In the genomic region with DNA sequence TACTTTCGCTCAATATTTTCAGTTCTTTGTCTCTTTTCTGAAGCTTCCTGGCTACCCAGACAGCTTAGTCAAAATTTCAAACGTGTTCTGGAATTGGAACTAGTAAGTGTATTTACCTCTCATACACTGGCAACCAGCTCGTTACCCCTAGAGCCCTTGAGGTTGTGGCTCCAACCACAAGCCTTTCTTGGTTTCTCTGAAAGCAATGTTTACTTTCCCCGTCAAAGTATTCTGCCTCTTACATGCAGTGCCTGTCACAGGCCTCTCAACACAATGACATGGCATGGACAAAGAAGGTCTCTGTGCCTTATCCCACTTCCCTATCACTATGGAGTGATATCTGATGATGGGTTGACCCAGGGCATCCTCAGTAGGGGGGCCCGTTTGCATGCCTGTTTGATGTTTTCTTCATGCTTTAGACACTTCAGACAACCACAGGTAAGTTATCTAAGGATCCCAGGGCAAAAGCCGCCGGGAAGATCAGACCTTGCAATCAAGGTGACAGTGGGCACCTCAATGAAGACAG, we compare ENCODE assay signal across 8 mouse cellular contexts. TPM values are rescaled to one million over a fixed set of nuclear protein-coding genes. Genes with fewer than 3 reads are reported as not detected.
DNase-seq lines count a peak whose midpoint lies in the region; ATAC-seq and TF ChIP-seq lines count a peak whose summit lies in the region.

No protein-coding gene starts in this region.

- H3K27ac ChIP-seq in heart, embryonic 14.5 days (replicated peaks in 1 of 2; ENCODE audit: control insufficient read depth in 1 of 2, insufficient read depth in 1 of 2, low read depth in 2 of 2, low read length in 2 of 2): no peak overlapping the region
- peak overlapping the region; percentile 86 for H3K27ac ChIP-seq in forebrain, postnatal 0 days (ENCODE audit: low read depth, low read length)
- H3K27ac ChIP-seq in lung, embryonic 14.5 days (ENCODE audit: low read depth): no peak overlapping the region; the same call in 1 of the 2 replicates

- WGBS in heart, embryonic 14.5 days: 52% methylated on average over 7 of the region's 7 CpGs
- WGBS in forebrain, postnatal 0 days: 26% methylated on average over 7 of the region's 7 CpGs
- WGBS in lung, embryonic 14.5 days: 31% methylated on average over 7 of the region's 7 CpGs

- intact Hi-C loops in left cerebral cortex, postnatal 36 days (cut with DNase I): no loop called here

- peak overlapping the region; percentile 91 for H3K4me2 ChIP-seq in heart, embryonic 14.5 days (ENCODE audit: low read length)
- H3K4me2 ChIP-seq in forebrain, postnatal 0 days (ENCODE audit: low read depth): peak overlapping the region; percentile 75
- peak overlapping the region; percentile 78 for H3K4me2 ChIP-seq in lung, embryonic 14.5 days

- H3K9ac ChIP-seq in heart, embryonic 14.5 days (ENCODE audit: low read length): peak overlapping the region; percentile 81; the same call in 1 of the 2 replicates
- H3K9ac ChIP-seq in forebrain, postnatal 0 days: peak overlapping the region; percentile 97
- peak overlapping the region; percentile 79 for H3K9ac ChIP-seq in lung, embryonic 14.5 days

- H3K36me3 ChIP-seq in heart, embryonic 14.5 days (ENCODE audit: control insufficient read depth, insufficient read depth, low read length): no peaks in the 10 kb centered on the region
- H3K36me3 ChIP-seq in G1E (replicated peaks): peaks cover 6% of the 10 kb centered on the region
- H3K36me3 ChIP-seq in forebrain, postnatal 0 days (ENCODE audit: insufficient read depth): no peaks in the 10 kb centered on the region
- no peaks in the 10 kb centered on the region for H3K36me3 ChIP-seq in lung, embryonic 14.5 days (ENCODE audit: insufficient read depth)

- DNase-seq in heart, postnatal 4 days: no peak
- no peak for DNase-seq in G1E (ENCODE audit: low spot score)
- no peak for DNase-seq in forebrain, postnatal 0 days
- peak; percentile 20 for DNase-seq in lung, embryonic 14.5 days
- DNase-seq in right cerebral cortex, postnatal 36 days (ENCODE audit: low spot score in 2 of 2): no peak
- no peak for DNase-seq in cerebellum, adult 9-10 months
- DNase-seq in left cerebral cortex, postnatal 36 days (ENCODE audit: low spot score in 2 of 2): no peak

- H3K27me3 ChIP-seq in heart, embryonic 14.5 days (ENCODE audit: control insufficient read depth, insufficient read depth, low read length): no peaks in the 10 kb centered on the region
- no peaks in the 10 kb centered on the region for H3K27me3 ChIP-seq in G1E (ENCODE audit: insufficient read depth, low read length)
- H3K27me3 ChIP-seq in forebrain, postnatal 0 days (ENCODE audit: insufficient read depth, low read length): no peaks in the 10 kb centered on the region
- no peaks in the 10 kb centered on the region for H3K27me3 ChIP-seq in lung, embryonic 14.5 days (ENCODE audit: insufficient read depth, low read length)

- peak overlapping the region; percentile 80 to 86; a peak in 3 of 4 replicates for H3K4me3 ChIP-seq in heart, embryonic 14.5 days (ENCODE audit: control insufficient read depth in 1 of 2, insufficient read depth in 1 of 2, low read depth in 1 of 2, low read length in 2 of 2)
- H3K4me3 ChIP-seq in G1E (ENCODE audit: low read depth, low read length): peak overlapping the region; percentile 98
- peak overlapping the region; percentile 67 for H3K4me3 ChIP-seq in forebrain, postnatal 0 days (ENCODE audit: low read depth, low read length)
- H3K4me3 ChIP-seq in lung, embryonic 14.5 days (ENCODE audit: low read depth, low read length): peak overlapping the region; percentile 76

- H3K9me3 ChIP-seq in heart, embryonic 14.5 days (ENCODE audit: control insufficient read depth, low read length): no peaks in the 10 kb centered on the region
- H3K9me3 ChIP-seq in G1E (replicated peaks): no peaks in the 10 kb centered on the region
- no peaks in the 10 kb centered on the region for H3K9me3 ChIP-seq in forebrain, postnatal 0 days (ENCODE audit: low read length)
- no peaks in the 10 kb centered on the region for H3K9me3 ChIP-seq in lung, embryonic 14.5 days (ENCODE audit: low read depth, low read length)

- peaks cover 2 to 6% of the 10 kb centered on the region in 2 experiments; a peak in 1 of 4 replicates for H3K4me1 ChIP-seq in heart, embryonic 14.5 days (ENCODE audit: control insufficient read depth in 2 of 2, insufficient read depth in 2 of 2, low read length in 2 of 2)
- H3K4me1 ChIP-seq in G1E (ENCODE audit: insufficient read depth, low read depth, low read length): peaks cover 65% of the 10 kb centered on the region
- H3K4me1 ChIP-seq in forebrain, postnatal 0 days (ENCODE audit: insufficient read depth): peaks cover 14% of the 10 kb centered on the region; the same call in 1 of the 2 replicates
- H3K4me1 ChIP-seq in lung, embryonic 14.5 days (ENCODE audit: insufficient read depth): no peaks in the 10 kb centered on the region

- TF ChIP-seq CTCF in G1E (IDR thresholded peaks at IDR 0.05; ENCODE audit: low read depth, low read length): no peak
- TF ChIP-seq CTCF in forebrain, postnatal 0 days (IDR thresholded peaks at IDR 0.05; ENCODE audit: low read depth): no peak
- no peak for TF ChIP-seq CTCF in lung, embryonic 14.5 days (IDR thresholded peaks at IDR 0.05; ENCODE audit: low read depth)

- ATAC-seq in heart, embryonic 14.5 days (ENCODE audit: insufficient number of reproducible peaks, insufficient read depth, low FRiP score, low read depth): no peak
- ATAC-seq in G1E (ENCODE audit: extremely low read depth, insufficient number of reproducible peaks, low FRiP score, poor library complexity, severe bottlenecking): no peak
- no peak for ATAC-seq in forebrain, postnatal 0 days
- ATAC-seq in lung, embryonic 14.5 days (ENCODE audit: insufficient read depth): peak; percentile 29

RNA-seq across cellular contexts. Expression of a gene that starts 1.2 kb away (rescaled TPM):
- 3.6 TPM in 2 replicates for polyA plus RNA-seq in heart, embryonic 14.5 days (2014; fragmentation: Nextera tagmentation; extraction: Ambion mirVana)
- 1 to 10 TPM; 3.7 to 3.8 TPM for total RNA-seq in heart, postnatal 4 days (2021)
- total RNA-seq in G1E (2014; fragmentation: Nextera tagmentation): 6.4 and 10.2 TPM in 2 replicates
- 7.5 and 8.0 TPM in 2 replicates for total RNA-seq in G1E (2017)
- 2.0 and 2.2 TPM in 2 replicates for polyA plus RNA-seq in G1E (2012)
- 48.1 and 51.2 TPM in 2 replicates for total RNA-seq in forebrain, postnatal 0 days (2014; rRNA removed)
- 27.2 and 33.6 TPM in 2 replicates for polyA plus RNA-seq in forebrain, postnatal 0 days (2015; fragmentation: Nextera tagmentation; extraction: Ambion mirVana)
- polyA plus RNA-seq in lung, embryonic 14.5 days (2014; fragmentation: Nextera tagmentation; extraction: Ambion mirVana): 5.1 and 6.7 TPM in 2 replicates
- 10 to 100 TPM; 62.1 to 71.4 TPM for total RNA-seq in left cerebral cortex, postnatal 36 days (2021)

RNA-seq across cellular contexts. Expression of a gene that starts 31.5 kb away (rescaled TPM):
- 18.4 and 21.2 TPM in 2 replicates for polyA plus RNA-seq in heart, embryonic 14.5 days (2014; fragmentation: Nextera tagmentation; extraction: Ambion mirVana)
- total RNA-seq in heart, postnatal 4 days (2021): 10 to 100 TPM; 42.8 to 43.6 TPM
- total RNA-seq in G1E (2014; fragmentation: Nextera tagmentation): 51.5 and 54.0 TPM in 2 replicates
- total RNA-seq in G1E (2017): 37.3 and 39.1 TPM in 2 replicates
- 2.8 and 4.0 TPM in 2 replicates for polyA plus RNA-seq in G1E (2012)
- 72.8 and 85.4 TPM in 2 replicates for total RNA-seq in forebrain, postnatal 0 days (2014; rRNA removed)
- polyA plus RNA-seq in forebrain, postnatal 0 days (2015; fragmentation: Nextera tagmentation; extraction: Ambion mirVana): 29.0 and 38.4 TPM in 2 replicates
- polyA plus RNA-seq in lung, embryonic 14.5 days (2014; fragmentation: Nextera tagmentation; extraction: Ambion mirVana): 27.0 and 29.5 TPM in 2 replicates
- total RNA-seq in left cerebral cortex, postnatal 36 days (2021): 100 to 1,000 TPM; 134 to 143 TPM

RNA-seq across cellular contexts. Expression of a gene that starts 56.2 kb away (rescaled TPM):
- 46.2 and 53.0 TPM in 2 replicates for polyA plus RNA-seq in heart, embryonic 14.5 days (2014; fragmentation: Nextera tagmentation; extraction: Ambion mirVana)
- 10 to 100 TPM; 52.7 to 54.0 TPM for total RNA-seq in heart, postnatal 4 days (2021)
- total RNA-seq in G1E (2014; fragmentation: Nextera tagmentation): 57.3 and 59.1 TPM in 2 replicates
- total RNA-seq in G1E (2017): 45.7 and 46.8 TPM in 2 replicates
- polyA plus RNA-seq in G1E (2012): 8.4 and 8.9 TPM in 2 replicates
- 41.2 and 43.0 TPM in 2 replicates for total RNA-seq in forebrain, postnatal 0 days (2014; rRNA removed)
- 31.1 and 36.7 TPM in 2 replicates for polyA plus RNA-seq in forebrain, postnatal 0 days (2015; fragmentation: Nextera tagmentation; extraction: Ambion mirVana)
- 55.8 and 57.8 TPM in 2 replicates for polyA plus RNA-seq in lung, embryonic 14.5 days (2014; fragmentation: Nextera tagmentation; extraction: Ambion mirVana)
- total RNA-seq in left cerebral cortex, postnatal 36 days (2021): 10 to 100 TPM; 51.0 to 59.2 TPM
